19 mouse cellular contexts compared by ENCODE assay signal in the genomic region with DNA sequence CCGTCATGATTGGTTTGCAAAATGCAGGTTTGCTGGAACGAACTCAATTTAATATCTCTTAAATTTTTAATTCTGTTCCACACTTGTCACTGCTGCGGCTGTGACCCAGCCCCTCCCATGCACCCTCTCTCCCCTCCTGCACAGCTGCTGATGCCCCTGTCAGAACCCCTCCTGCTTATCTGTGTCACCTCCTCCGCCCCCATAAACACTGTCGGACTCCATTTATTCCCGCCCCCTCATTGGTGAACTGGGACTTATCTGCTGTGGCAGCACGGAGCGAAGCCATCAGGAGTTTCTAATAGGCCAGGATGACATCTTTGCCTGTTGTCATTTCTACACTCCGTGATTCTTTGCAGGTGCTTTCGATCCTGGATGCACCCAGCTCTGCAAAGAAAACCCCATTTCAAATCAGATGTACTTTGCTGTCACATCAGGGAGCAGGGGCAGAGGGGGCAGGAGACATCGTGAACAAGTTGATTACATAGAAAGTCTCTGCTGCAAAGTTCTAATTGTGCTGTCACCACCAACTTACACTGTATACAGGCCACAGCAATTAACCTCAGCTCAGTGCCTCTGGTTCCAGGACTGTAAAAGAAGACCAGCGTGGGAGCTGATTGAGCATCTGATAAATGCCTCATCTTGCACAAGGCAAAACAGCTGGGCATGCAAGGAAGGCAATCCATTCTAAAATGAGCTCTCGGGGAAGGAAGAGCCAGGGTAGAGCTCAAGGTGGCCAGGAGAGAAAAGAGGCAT.
DNase-seq lines count a peak whose midpoint lies in the region; ATAC-seq and TF ChIP-seq lines count a peak whose summit lies in the region.
"Had no signal": no experiment of that assay in that cellular context is flagged by ENCODE, and none has a peak within 500 bp of the region (broad histone marks: within the 10 kb centered on the region; RNA-seq: fewer than 3 reads in every experiment).

No protein-coding gene starts in this region.

- no peaks in the 10 kb centered on the region for H3K27me3 ChIP-seq in heart, embryonic 14.5 days (ENCODE audit: control insufficient read depth, insufficient read depth, low read length)
- H3K27me3 ChIP-seq in kidney, postnatal 0 days (ENCODE audit: insufficient read depth, low read length): no peaks in the 10 kb centered on the region
- no peaks in the 10 kb centered on the region for H3K27me3 ChIP-seq in kidney, adult 2 months (replicated peaks; ENCODE audit: control insufficient read depth, insufficient read depth, low read length)
- no peaks in the 10 kb centered on the region for H3K27me3 ChIP-seq in hindbrain, embryonic 16.5 days (replicated peaks; ENCODE audit: control insufficient read depth, insufficient read depth, low read length)
- H3K27me3 ChIP-seq: neural tube, embryonic 12.5 days had no signal

- H3K9me3 ChIP-seq in heart, embryonic 14.5 days (ENCODE audit: control insufficient read depth, low read length): peaks cover under 1% of the 10 kb centered on the region; the same call in 1 of the 2 replicates
- no peaks in the 10 kb centered on the region for H3K9me3 ChIP-seq in kidney, postnatal 0 days (replicated peaks; ENCODE audit: low read length)
- H3K9me3 ChIP-seq in hindbrain, embryonic 16.5 days (ENCODE audit: control insufficient read depth, low read length): no peaks in the 10 kb centered on the region
- H3K9me3 ChIP-seq: embryonic facial prominence, embryonic 10.5 days; limb, embryonic 10.5 days; neural tube, embryonic 12.5 days had no signal

- no peak for DNase-seq in heart, postnatal 25 days (ENCODE audit: low spot score)
- DNase-seq in kidney, postnatal 0 days (ENCODE audit: low spot score): peak; percentile 41
- DNase-seq in kidney, adult 2 months: no peak
- DNase-seq in brain, adult 2 months (ENCODE audit: low read depth, low spot score): peak; percentile 89
- DNase-seq in layer of hippocampus, adult 11-12 months (ENCODE audit: low spot score): no peak
- DNase-seq: adrenal gland, postnatal 25 days; cerebellum, postnatal 14 days; kidney, adult 8-10 months; lung, postnatal 10 days; right cerebral cortex, postnatal 14 days; thymus, adult 18-20 months had no signal

- no peak for TF ChIP-seq POLR2A in kidney, adult 2 months (IDR thresholded peaks at IDR 0.05; ENCODE audit: low read depth, low read length)

- peak overlapping the region; percentile 59 for H3K4me2 ChIP-seq in heart, embryonic 14.5 days (ENCODE audit: low read length)
- no peak overlapping the region for H3K4me2 ChIP-seq in kidney, postnatal 0 days (ENCODE audit: low read length)
- H3K4me2 ChIP-seq in hindbrain, embryonic 16.5 days (ENCODE audit: low read length): no peak overlapping the region
- H3K4me2 ChIP-seq: midbrain, embryonic 11.5 days; neural tube, embryonic 12.5 days had no signal

- H3K9ac ChIP-seq in heart, embryonic 14.5 days (ENCODE audit: low read length): peak overlapping the region; percentile 27; the same call in 1 of the 2 replicates
- H3K9ac ChIP-seq in kidney, postnatal 0 days (ENCODE audit: low read depth, low read length): no peak overlapping the region
- H3K9ac ChIP-seq in hindbrain, embryonic 16.5 days (ENCODE audit: low read depth, low read length): no peak overlapping the region
- H3K9ac ChIP-seq: liver, embryonic 14.5 days; neural tube, embryonic 12.5 days had no signal

- H3K27ac ChIP-seq in heart, embryonic 14.5 days (replicated peaks in 1 of 2; ENCODE audit: control insufficient read depth in 1 of 2, insufficient read depth in 1 of 2, low read depth in 2 of 2, low read length in 2 of 2): no peak overlapping the region
- no peak overlapping the region for H3K27ac ChIP-seq in kidney, postnatal 0 days
- no peak overlapping the region for H3K27ac ChIP-seq in kidney, adult 2 months (ENCODE audit: insufficient read depth, low read depth, low read length)
- no peak overlapping the region; the same call in 1 of the 2 replicates for H3K27ac ChIP-seq in hindbrain, embryonic 16.5 days (ENCODE audit: low read depth, low read length)
- H3K27ac ChIP-seq: embryonic facial prominence, embryonic 10.5 days; limb, embryonic 10.5 days; liver, embryonic 14.5 days; neural tube, embryonic 12.5 days had no signal

- no peaks in the 10 kb centered on the region for H3K36me3 ChIP-seq in heart, embryonic 14.5 days (ENCODE audit: control insufficient read depth, insufficient read depth, low read length)
- H3K36me3 ChIP-seq in kidney, postnatal 0 days (ENCODE audit: insufficient read depth, low read length): no peaks in the 10 kb centered on the region
- H3K36me3 ChIP-seq in kidney, adult 2 months (ENCODE audit: control insufficient read depth, insufficient read depth, low read length): no peaks in the 10 kb centered on the region
- no peaks in the 10 kb centered on the region for H3K36me3 ChIP-seq in hindbrain, embryonic 16.5 days (ENCODE audit: control insufficient read depth, insufficient read depth, low read length)
- H3K36me3 ChIP-seq: embryonic facial prominence, embryonic 10.5 days; limb, embryonic 10.5 days; neural tube, embryonic 12.5 days had no signal

- H3K4me1 ChIP-seq in heart, embryonic 14.5 days (ENCODE audit: control insufficient read depth in 2 of 2, insufficient read depth in 2 of 2, low read length in 2 of 2): peaks cover 7 to 9% of the 10 kb centered on the region in 2 experiments; a peak in 3 of 4 replicates
- H3K4me1 ChIP-seq in kidney, postnatal 0 days (replicated peaks; ENCODE audit: insufficient read depth, low read length): no peaks in the 10 kb centered on the region
- H3K4me1 ChIP-seq in kidney, adult 2 months (ENCODE audit: control insufficient read depth, insufficient read depth, low read length): no peaks in the 10 kb centered on the region
- H3K4me1 ChIP-seq in hindbrain, embryonic 16.5 days (ENCODE audit: control insufficient read depth, insufficient read depth, low read depth, low read length): peaks cover 2% of the 10 kb centered on the region; the same call in 1 of the 2 replicates
- H3K4me1 ChIP-seq: neural tube, embryonic 12.5 days had no signal

- no peak for ATAC-seq in heart, embryonic 14.5 days (ENCODE audit: insufficient number of reproducible peaks, insufficient read depth, low FRiP score, low read depth)
- no peak for ATAC-seq in kidney, postnatal 0 days (replicated peaks; ENCODE audit: low FRiP score, low read depth)
- peak; percentile 64 for ATAC-seq in hindbrain, embryonic 16.5 days
- ATAC-seq: CD4-positive, CD25-positive, alpha-beta regulatory T cell, adult 4 months had no signal

- TF ChIP-seq CTCF in kidney, postnatal 0 days (IDR thresholded peaks at IDR 0.05; ENCODE audit: low read depth): no peak
- no peak for TF ChIP-seq CTCF in kidney, adult 2 months (conservative IDR thresholded peaks at IDR 0.05; ENCODE audit: insufficient read depth, insufficient read length, low read depth, low read length)

- WGBS in heart, embryonic 14.5 days: 16% methylated on average over 13 of the region's 13 CpGs
- WGBS in kidney, postnatal 0 days: 26% methylated on average over 13 of the region's 13 CpGs
- 32% methylated on average over 13 of the region's 13 CpGs for WGBS in kidney, adult 2 months
- WGBS in hindbrain, embryonic 16.5 days: 53% methylated on average over 13 of the region's 13 CpGs

- peak overlapping the region; percentile 3 to 16 for H3K4me3 ChIP-seq in heart, embryonic 14.5 days (ENCODE audit: control insufficient read depth in 1 of 2, insufficient read depth in 1 of 2, low read depth in 1 of 2, low read length in 2 of 2)
- H3K4me3 ChIP-seq in kidney, postnatal 0 days (replicated peaks; ENCODE audit: low read depth, low read length): no peak overlapping the region
- no peak overlapping the region for H3K4me3 ChIP-seq in kidney, adult 2 months (ENCODE audit: insufficient read depth, low read depth, low read length)
- H3K4me3 ChIP-seq in hindbrain, embryonic 16.5 days (ENCODE audit: low read length): no peak overlapping the region
- H3K4me3 ChIP-seq: embryonic facial prominence, embryonic 10.5 days; limb, embryonic 10.5 days; neural tube, embryonic 12.5 days had no signal

- intact Hi-C loops in heart, postnatal 25 days (cut with DNase I): no loop called here

Comparison
In these comparisons a context has a peak if more than half of its experiments do, and no peak if none do; other contexts are left out.
1. DNase-seq: peak in kidney, postnatal 0 days (single experiment) and brain, adult 2 months (single experiment); none in heart, postnatal 25 days (single experiment), kidney, adult 2 months (single experiment) and layer of hippocampus, adult 11-12 months (single experiment).
2. H3K4me3 ChIP-seq: peak in heart, embryonic 14.5 days (2 of 2); none in kidney, postnatal 0 days (single experiment), kidney, adult 2 months (single experiment) and hindbrain, embryonic 16.5 days (single experiment).